Mouse (Mus musculus) adrenal gland, postnatal 25 days (tissue): ENCODE measurements around the gene Wdr1. TPM values are rescaled to one million over a fixed set of nuclear protein-coding genes. Genes with fewer than 3 reads are reported as not detected.
"Not testable (repeated sequence)": the region's sequence is repeated elsewhere in the genome, so short reads cannot be mapped to it uniquely, and the experiment has no call there.

Experiments
- DNase-seq: peaks from one replicate; pipeline ENCODE4 v3.0.0; 2021; ENCODE audit warnings: mixed read lengths
- long read RNA-seq: library from polyadenylated mRNA; stranded (forward); transcript quantifications from one replicate; pipeline ENCODE4 v2.0.0, GENCODE M21; 2021
- total RNA-seq: library from RNA; stranded (reverse); gene quantifications from 2 replicates; pipeline ENCODE4 v1.2.3, GENCODE M21; 2021

The Wdr1 gene
- total RNA-seq, result 119 and 124 TPM in 2 replicates
- long read RNA-seq, transcript Wdr1-201 (15 exons, 3,089 nt), result major isoform, 219 of 240 reads
- long read RNA-seq, partial matches to known transcripts, result 9 of 240 reads
- long read RNA-seq, other reads (novel, unspliced or antisense), result 6 of 240 reads

DNA sequence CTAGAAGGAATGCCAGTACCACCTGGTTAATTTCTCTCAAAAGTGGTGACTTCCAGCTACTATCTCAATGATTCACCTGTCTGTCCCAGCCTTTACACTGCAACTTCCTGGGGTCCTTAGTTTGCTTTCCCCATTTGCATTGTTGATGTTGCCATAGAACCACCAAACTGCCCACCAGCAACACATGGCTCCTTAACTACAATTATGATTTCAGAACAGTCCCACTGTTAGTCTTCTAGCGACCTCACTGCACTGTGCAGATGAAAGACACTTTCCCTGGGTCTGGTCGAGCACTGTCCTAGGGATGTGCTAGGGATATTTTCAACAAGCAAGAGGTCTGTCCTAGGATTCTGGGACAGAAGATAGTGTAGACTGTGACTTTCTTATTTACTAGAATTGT is at the start of gene Wdr1:
TSS of gene Wdr1 (minus strand) at position 101 of the 400 bp plus-strand sequence.
- DNase-seq, result no peak

DNA sequence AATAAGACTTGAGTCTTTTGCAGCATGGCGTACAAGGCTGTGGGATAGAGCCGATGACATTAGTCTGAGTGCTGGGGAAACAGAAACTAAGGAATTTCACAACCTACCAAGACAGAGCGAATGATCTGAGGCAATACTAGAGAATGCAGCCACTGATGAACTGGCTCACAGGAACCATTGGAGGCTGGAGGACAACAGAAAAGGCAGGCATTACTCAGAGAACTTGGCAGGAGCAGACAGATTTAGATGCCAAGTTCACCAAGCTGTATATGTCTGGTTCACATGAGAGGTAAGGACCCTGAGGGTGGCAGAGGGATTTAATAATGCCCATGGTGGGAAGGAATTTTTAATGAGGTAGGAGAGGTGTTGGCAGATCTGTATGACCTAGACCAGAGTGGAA is 48.1 kb upstream of the Wdr1 start:
- no peak for DNase-seq

DNA sequence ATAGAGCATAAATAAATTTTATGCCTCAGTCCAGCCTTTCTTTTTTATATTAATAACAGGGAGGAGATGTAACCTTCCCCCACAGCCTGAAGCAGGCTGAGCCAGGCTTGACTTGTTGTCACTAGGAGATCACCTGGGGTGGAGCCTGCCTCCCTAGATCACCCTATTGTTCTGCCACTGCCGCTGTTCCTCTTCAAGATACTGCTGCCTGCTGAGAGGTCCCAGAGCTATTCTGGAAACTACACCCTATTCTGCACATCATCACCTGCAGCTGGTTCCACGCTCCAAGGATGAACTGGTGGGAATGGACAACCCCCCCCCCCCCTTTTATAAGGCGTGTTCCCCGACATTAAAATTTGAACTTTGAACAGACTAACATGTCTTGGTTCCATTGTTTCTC is 45.2 kb upstream of the Wdr1 start:
- not testable (repeated sequence) for DNase-seq

DNA sequence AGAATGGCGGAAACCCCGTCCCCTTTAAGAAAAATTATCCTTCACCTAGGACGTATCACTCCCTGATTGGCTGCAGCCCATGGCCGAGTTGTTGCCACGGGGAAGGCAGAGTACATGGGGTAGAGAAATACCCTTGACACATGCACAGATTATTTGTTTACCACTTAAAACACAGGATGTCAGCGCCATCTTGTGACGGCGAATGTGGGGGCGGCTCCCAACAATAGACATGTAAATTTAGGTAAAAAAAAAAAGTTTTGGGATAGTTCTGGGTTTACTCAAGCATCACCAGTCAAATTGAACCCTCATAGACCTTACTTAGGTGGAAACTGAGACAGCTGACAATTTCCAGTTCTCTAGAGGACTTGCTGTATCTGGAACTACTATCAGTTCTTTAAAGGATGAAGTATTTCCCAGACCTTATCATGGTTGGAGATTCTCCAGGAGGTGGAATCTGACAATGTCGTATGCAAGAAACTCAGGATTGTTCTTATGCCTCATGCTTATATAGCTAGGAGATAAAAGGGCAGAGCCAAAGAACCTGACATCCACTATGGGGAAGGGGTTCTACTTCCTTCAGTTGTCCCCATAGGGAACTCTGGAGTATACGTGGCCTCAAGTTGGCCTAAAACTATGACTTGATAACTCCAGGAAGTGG is 35.8 kb upstream of the Wdr1 start:
- no peak for DNase-seq

DNA sequence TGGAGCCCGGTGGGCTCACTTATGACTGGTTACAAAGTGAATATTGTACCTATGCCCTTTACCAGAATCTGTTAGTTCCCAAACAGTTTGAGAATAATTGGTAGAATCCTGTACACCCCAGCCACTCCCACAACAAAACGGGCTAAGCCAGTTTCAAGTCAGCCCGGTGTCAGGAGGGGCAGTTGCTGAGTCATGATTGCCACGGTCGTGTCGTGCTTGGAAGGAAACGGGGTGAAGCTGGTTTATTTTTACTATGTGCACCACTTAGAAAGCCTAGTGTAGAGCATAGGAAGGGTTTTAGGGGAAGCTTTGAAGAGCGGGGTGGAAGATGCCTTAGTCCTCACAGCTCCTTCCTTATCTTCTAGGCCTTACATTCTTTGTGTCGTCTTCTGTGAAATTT is 25.9 kb upstream of the Wdr1 start:
- no peak for DNase-seq

DNA sequence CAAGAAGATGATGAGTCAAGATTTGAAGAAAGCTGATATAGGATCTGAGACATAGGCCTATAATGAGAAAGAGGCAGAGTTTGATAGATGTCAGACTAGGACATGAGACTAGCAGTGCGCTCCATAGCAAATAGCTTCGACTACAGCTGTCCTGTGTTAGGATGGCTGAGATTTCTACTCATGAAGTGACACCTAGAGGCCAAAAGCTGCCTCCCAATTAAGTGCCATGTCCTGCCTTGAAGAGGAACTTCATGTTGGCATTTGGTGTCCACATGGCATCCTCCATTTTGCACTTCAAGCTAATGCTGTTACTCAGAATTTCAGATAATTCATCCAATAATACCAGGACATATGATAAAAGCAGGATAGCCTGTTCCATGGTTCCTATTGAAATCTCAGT is 22.4 kb upstream of the Wdr1 start:
- DNase-seq, result no peak

DNA sequence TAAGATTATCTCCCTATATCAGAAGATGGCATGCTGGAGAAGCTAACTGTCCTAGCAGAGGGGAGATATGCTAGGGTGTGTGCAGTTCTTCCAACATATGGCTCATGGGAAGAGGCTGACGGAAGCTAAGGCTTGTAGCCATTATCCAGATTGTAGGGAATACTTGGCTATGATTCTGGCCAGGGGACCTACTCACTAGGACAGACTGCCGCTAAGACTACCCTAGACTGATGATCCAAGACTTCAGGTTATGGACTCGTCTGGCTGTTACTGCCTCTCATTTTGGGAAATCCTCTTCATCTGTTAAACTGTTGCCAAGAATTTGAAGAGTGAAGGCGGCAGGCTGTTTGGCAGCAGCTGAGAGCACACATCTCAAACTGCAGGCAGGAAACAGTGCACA is 20.0 kb upstream of the Wdr1 start:
- no peak for DNase-seq

DNA sequence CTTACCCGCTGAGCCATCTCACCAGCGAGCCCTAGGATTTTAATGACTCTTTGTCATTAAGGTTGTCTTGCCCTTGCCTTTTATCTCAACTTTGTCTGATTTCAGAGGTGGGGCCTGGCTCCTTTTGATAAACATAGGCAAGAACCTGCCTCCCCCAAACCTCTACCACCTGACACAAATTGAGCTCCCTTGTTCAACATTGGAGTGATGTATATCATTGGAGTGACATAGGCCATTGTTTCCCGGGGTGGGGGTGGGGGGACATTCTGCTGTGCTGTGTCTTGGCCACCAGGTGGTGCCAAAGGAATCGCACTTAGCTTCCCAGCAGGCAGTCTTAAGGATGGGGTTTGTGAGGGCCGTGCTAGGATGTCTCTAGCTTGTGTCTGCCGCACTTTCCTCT is 17.7 kb upstream of the Wdr1 start:
- DNase-seq, result peak; percentile 20

DNA sequence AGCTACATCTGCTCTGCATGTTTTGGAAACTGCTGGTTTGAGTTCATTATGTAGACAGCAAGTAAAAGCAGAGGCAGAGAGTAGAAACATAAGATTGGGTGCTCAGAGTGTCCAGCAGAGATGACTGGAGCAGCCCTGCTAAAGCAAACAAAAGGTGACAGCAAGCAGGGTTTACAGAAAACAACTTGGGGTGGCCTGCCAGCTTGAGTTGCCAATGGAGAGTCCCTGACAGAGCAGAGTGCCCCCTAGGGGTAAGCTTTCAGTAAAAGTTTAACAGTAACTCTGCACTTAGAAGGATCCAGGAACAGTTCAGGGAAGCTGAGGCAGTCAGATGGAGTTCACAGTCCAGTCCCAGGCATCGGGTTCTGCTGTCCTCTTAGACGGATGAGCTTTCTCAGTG is 7.9 kb upstream of the Wdr1 start:
- DNase-seq, result no peak

DNA sequence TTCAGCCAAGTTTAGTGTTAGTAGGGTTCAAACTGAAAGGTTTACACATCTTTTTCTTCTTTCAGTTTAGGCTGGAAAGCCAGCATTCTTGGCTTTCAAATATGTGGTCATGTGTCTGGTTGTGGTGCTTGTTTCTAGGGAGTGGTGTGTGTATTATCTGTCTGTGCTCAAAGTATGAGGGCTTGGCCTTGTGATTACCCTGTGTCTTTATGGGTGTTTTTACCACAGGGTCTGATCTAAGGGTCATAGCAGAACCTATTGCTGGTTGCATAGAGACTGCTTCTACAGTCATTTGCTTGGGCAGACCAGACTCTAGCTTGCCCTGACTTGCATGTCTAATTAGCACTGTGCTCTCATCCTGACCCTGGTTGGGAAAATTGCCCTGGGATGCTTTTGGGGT is 5.6 kb upstream of the Wdr1 start:
- DNase-seq, result no peak

DNA sequence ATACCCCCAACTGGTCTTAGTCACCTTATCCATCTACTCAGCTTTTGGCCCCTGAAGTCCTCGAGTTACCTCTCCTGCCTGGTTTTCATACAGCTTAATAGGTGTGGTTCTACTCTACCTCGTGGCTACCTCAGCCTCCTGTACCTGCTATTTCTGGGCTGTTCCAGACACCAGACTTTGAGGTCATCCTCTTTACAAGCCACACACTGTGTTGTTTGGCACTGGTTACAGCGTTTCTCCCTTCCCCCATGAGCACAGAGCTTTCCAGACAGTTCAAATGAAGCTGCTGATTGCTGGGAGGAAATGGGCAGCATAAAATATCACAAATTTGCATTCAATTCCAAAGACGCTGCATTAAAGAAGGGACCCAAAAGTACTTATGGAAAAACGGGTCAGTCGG is 1.8 kb upstream of the Wdr1 start:
- no peak for DNase-seq

DNA sequence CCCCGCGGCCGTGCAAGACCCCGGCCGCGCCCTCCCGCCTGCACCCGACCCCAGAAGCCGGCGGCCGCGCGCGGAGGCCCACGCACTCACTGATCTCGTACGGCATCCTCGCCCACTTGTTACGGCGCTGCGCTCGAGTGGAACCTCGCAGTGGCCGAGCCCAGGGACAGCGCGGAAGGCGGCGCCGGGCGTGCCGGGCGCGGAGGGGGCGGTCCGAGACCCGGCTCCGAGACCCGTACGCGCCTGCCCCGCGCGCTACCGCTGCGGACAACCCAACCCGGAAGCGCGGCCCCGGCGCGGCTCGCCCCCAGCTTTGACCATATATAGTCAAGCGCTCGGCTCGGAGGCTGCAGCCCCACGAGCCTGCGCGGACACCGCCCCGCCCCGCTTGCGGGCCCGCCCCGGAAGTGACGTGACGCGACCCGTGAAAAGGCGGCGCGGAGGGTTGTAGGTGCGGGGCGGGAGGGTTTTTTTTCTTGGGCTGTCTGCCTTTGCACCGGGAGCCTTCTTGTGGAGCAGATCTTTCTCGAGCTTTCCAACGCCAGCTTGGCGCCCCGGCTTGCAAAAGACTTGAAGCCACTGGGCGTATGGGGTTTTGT is 1.5 kb downstream of the Wdr1 start:
- peak; percentile 100 for DNase-seq

DNA sequence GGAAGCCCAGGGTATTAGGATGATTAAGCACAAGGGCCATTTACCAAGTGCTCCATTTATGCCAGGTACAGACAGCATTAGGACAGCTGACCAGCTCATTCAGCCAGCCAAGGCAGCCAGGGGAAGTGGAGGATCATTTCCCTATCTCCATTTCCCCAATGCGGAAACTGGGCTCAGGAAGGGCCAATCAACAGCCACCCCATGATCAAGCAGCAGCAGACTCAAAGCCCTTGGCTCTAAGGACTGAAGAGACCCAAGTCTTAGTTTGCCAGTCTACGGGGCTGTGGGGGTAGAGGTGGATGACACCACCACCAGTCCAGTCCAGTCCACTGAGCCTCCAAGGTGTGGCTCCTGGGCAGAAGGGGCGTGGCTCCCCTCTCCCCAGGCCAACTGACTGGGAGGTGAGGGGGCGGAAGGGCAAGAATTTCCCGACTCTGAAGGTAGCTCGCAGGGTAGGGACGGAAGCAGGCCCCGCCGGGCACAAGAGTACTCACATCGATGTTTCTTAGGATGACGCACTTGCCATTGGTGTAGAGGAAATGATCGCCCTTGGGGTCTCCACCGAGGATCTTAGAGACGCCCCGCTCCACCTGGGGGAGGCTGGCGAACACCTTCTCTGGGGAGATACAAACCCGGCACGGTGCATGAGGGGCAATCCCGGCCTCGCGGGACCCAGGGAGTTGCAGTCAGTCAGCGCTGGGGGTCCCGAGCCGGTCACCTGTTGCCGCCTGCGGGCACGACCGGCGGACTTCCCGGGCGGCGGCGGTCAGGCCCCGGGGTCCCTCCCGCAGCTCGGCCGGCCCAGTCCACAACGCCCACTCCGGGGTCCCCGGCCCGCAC is 2.2 kb downstream of the Wdr1 start:
- DNase-seq, result peak; percentile 32

DNA sequence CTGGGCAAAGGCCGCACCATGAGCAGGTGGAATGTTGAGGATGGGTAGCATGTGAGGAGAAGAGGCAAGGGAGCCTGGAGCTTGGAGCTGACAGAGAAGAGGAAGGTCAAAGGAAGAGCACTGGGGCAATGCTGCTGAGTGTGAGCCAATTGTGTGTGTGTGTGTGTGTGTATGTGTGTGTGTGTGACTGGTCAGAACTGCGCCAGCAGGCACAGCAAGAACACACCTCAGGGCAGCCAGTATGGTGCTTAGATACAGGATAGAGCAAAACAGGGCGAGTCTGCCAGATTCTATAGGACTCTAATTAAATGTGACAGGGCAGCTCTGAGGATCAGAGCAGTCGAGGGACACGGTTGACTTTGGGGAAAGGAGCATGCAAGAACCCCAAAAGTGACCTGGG is 4.2 kb downstream of the Wdr1 start:
- no peak for DNase-seq

DNA sequence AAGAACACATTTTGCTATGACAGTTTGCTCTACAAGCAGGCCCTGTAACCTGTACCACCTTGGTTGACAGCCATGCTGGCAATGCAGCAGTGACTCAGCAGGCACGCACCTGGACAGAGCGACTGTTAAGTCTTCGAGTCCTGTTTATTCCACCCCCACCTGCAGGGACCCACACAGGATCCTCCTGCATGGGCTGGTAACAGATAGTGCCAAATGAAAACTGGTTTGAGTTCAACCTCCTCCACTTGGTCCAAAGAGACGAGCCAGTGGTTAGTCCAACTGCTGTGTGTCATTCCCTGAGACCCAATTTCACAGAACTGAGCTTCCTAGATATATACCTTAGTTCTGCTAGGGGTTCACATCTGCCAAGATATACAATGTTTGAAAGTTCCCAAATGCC is 5.2 kb downstream of the Wdr1 start:
- DNase-seq, result no peak

DNA sequence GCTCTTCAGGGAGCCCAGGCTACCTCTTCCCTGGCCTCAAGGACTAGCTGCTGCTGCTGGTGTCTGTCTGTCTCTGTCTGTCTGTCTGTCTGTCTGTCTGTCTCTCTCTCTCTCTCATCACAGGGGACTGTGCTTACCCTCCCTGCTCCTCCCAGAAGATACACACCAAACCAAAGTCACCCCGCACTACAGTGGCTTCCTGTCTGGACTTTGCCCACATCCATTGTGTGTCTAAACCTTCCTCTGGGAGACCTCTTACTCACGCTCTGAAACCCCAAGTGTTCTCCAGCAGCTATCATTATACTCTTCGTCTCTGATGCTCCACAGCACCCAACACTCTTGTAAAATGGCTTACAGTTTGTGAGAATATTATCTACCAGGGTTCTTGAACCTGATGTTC is 6.6 kb downstream of the Wdr1 start:
- DNase-seq, result no peak

DNA sequence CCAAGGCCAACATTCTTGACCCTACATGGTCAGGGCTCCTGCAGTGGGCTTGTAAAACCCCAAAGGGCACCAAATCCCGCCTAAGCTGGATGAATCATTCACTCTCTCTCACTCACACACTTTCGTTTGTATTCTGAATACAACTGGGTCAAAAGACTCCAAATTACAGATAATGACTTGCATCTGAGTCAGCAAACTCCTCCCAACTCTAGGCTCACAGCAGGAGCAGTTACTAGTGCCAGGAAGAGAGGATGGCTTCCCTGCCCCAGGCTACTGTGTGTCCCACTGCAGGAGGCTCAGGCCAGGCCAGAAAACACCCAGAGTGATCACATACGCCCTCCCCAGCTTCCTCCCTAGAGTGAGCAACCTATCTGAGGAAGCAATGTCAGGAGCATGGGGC is 9.1 kb downstream of the Wdr1 start:
- peak; percentile 23 for DNase-seq

DNA sequence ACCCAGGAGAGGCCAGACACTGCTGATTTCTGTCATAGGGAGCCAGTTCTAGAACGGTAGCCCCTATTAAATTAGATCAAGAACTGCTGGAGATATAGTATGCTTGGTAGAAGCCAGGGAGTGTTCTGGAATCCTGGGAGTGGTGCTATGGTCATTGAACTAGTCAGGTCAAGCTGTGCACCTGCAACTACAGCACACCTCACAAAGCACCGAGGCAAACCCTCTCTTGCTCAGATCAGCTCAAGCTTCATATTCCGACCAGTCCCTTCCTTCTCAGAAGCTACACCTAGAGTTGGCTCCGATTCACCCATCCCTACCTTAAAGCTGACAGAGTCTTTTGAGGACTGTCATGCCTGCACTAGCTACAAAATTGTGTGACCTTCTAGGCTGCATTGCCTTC is 9.5 kb downstream of the Wdr1 start:
- DNase-seq, result no peak

DNA sequence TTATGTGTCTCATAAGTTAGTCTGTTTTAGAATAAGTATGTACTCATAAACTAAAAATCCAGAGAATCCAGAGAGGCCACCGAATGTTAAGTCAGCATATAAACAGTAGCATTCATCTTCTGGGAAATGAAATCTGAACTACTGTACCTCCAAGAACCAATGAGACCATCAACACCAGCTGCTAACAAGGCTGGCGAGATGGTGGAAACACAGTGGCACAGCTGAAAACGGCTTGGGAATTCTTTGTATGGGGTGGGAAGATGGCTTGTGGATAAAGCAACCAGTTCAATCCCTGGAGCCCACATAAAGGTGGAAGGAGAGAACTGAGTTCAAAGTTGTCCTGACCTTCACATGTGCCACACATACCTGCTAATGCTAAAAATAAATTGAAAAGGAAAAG is 10.4 kb downstream of the Wdr1 start:
- no peak for DNase-seq

DNA sequence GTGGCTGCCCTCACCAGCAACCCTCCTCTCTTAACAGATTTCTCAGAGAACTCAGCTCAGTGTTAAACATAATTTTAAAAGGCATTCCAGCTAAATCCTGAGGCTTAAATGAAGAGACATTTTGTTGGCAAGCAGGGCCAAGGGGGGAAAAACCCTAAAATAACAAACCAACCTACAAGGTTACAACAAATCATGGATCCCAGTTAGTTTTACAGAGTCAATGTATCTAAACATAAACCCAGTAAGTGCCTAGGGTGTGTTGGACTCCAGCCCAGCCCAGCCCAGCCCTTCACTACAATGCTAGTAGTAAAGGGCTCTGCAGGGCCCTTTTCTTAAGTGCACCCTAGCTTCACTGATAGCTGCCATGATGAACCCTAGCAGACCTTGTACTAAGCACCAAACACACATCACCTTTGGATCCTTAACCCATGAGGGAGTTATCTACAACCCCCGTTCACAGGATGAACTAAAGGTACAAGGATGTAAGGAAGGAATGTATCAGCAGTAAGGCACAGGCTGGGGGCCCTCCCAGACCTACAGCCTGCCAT is 12.7 kb downstream of the Wdr1 start:
- DNase-seq, result no peak

DNA sequence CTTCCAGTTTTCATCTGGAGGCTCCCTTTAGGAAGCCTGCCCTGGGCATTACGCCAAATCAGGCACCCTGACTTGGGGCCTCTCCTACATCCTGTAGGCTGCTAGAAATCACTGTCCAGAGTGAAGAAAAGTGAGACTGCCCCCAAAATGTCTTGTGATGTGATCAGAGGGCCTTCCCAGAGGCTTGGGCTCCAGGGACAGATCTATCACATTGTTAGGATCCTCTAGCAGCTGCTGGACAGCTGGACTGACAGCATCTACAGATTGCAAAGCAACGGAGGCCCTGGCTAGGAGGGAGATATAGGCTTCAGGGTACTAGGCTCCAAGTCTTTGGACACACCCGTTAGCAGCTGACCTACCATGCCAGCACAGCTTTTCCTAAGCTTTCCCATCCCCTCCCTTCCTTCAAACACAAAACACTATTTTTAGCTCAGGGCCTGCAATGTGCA is 13.5 kb downstream of the Wdr1 start:
- DNase-seq, result no peak

DNA sequence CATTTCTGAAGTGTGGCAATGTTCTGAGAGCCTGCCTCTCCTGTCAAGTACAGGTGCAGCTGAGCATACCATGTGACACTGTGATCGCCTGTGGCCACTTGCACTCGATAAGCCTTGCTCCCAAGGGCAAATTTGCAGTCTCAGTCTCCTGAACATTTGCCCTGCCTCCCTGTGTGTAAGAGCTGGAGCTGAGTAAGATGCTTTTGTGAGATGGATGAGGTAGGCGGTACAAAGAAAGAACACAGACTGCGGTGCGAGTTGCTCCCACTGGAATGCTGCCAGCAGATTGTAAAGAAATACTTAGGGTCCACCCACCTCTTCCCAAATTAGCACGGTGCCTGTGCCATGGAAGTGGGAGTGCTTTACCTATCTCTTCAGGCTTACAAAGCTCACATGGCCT is 15.6 kb downstream of the Wdr1 start:
- DNase-seq, result no peak
